Mouse (Mus musculus): ENCODE data around the gene Lrrc27.

Lrrc27 gene

GRCm38 (mm10) chr7:139214160-139214559, 1.4 kb downstream of the Lrrc27 start:
- no peak for DNase-seq (ENCODE audit: low spot score in 2 of 2)

- DNase-seq (ENCODE audit: low spot score in 2 of 2), result no peak
These were observed 2.0 kb downstream of the Lrrc27 start for GRCm38 (mm10) chr7:139214596-139215340.

GRCm38 (mm10) chr7:139215516-139215915, 2.7 kb downstream of the Lrrc27 start:
- no peak for DNase-seq (ENCODE audit: low spot score in 2 of 2)

- DNase-seq (ENCODE audit: low spot score in 2 of 2), result no peak
These were observed 3.2 kb downstream of the Lrrc27 start for GRCm38 (mm10) chr7:139215946-139216345.

- DNase-seq (ENCODE audit: low spot score in 2 of 2), result no peak
These were observed 3.7 kb downstream of the Lrrc27 start for GRCm38 (mm10) chr7:139216464-139216863.

- no peak for DNase-seq (ENCODE audit: low spot score in 2 of 2)
These were observed 4.3 kb downstream of the Lrrc27 start for GRCm38 (mm10) chr7:139217046-139217445.

GRCm38 (mm10) chr7:139218641-139219415, 6.0 kb downstream of the Lrrc27 start:
- DNase-seq (ENCODE audit: low spot score in 2 of 2), result peak in 1 of 2 experiments; percentile 38

- DNase-seq (ENCODE audit: low spot score in 2 of 2), result no peak
These were observed 6.7 kb downstream of the Lrrc27 start for GRCm38 (mm10) chr7:139219486-139219885.

- no peak for DNase-seq (ENCODE audit: low spot score in 2 of 2)
These were observed 7.5 kb downstream of the Lrrc27 start for GRCm38 (mm10) chr7:139220303-139220702.

GRCm38 (mm10) chr7:139221072-139221471, 8.3 kb downstream of the Lrrc27 start:
- no peak for DNase-seq (ENCODE audit: low spot score in 2 of 2)

GRCm38 (mm10) chr7:139221856-139222255, 9.1 kb downstream of the Lrrc27 start:
- no peak for DNase-seq (ENCODE audit: low spot score in 2 of 2)

- no peak for DNase-seq (ENCODE audit: low spot score in 2 of 2)
These were observed 9.6 kb downstream of the Lrrc27 start for GRCm38 (mm10) chr7:139222341-139222740.

GRCm38 (mm10) chr7:139224070-139224469, 11.3 kb downstream of the Lrrc27 start:
- no peak for DNase-seq (ENCODE audit: low spot score in 2 of 2)

GRCm38 (mm10) chr7:139224725-139225124, 11.9 kb downstream of the Lrrc27 start:
- no peak for DNase-seq (ENCODE audit: low spot score in 2 of 2)

GRCm38 (mm10) chr7:139226416-139226815, 13.6 kb downstream of the Lrrc27 start:
- DNase-seq (ENCODE audit: low spot score in 2 of 2), result no peak

- no peak for DNase-seq (ENCODE audit: low spot score in 2 of 2)
These were observed 15.8 kb downstream of the Lrrc27 start for GRCm38 (mm10) chr7:139228447-139229171.

GRCm38 (mm10) chr7:139229837-139230236, 17.0 kb downstream of the Lrrc27 start:
- no peak for DNase-seq (ENCODE audit: low spot score in 2 of 2)

- no peak for DNase-seq (ENCODE audit: low spot score in 2 of 2)
These were observed 17.5 kb downstream of the Lrrc27 start for GRCm38 (mm10) chr7:139230241-139230640.

GRCm38 (mm10) chr7:139233714-139234113, 20.9 kb downstream of the Lrrc27 start:
- DNase-seq (ENCODE audit: low spot score in 2 of 2), result peak; percentile 75 to 89

- DNase-seq (ENCODE audit: low spot score in 2 of 2), result peak in 1 of 2 experiments; percentile 28
These were observed 21.8 kb downstream of the Lrrc27 start for GRCm38 (mm10) chr7:139234426-139235188.

- DNase-seq (ENCODE audit: low spot score in 2 of 2), result no peak
These were observed 23.0 kb downstream of the Lrrc27 start for GRCm38 (mm10) chr7:139235651-139236358.
